Mouse (Mus musculus) kidney, adult 11 months (tissue): ENCODE results near the gene Rasgrf2.

ENCODE experiments used
- DNase-seq: peaks from one replicate; pipeline ENCODE4 v3.0.0; 2022

Rasgrf2 gene

DNA sequence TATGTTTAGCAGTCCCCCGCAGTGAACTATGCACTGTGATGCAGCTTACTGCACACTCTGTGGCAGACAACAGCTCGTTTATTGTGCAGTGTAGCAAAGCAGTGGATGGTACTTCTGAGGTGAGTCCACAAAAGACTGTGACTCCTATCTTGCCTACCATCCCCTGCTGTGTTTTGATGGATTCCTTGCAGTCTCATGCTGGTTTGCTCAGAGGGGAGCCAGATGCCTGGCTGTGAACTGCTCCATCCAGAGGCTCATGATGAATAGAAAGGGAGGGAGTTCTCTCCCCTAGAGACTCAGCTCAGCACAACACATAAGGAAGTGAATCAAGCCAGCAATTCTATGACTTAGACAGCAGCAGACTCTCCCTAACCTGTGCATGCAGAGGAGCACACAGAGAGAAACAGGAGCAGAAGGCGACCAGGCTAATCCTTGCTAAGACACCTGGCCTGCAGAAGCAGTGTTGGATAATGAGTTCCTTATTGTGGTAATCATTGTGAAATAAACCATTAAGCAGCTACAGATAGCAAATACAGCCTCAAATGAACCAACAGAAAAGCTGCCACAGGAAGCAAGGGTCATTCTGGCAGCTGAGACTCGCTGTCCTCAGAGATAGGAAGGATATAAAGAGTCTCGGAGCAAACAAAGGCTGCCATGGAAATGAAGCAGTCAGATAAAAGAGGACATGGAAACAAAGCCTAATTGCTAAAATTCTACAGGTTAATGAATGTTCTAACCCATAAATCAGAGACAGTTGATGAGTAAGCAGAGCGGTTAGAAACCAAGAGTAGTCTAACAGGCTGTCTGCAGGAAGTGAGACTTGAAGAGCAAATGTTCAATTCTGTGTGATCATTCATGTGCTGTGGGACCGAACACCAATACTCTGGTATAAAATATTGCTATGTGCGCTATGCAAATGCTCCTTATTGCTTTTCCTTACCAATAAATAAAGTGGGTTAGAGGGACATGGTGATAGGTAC, 89.6 kb downstream of the Rasgrf2 start:
- no peak for DNase-seq

- no peak for DNase-seq
These were observed 100.9 kb downstream of the Rasgrf2 start for GRCm38 (mm10) chr13:92030364-92031057.

- DNase-seq: no peak
These were observed 101.8 kb downstream of the Rasgrf2 start for GRCm38 (mm10) chr13:92029666-92030065.

- no peak for DNase-seq
These were observed 103.5 kb downstream of the Rasgrf2 start for GRCm38 (mm10) chr13:92027951-92028350.

- no peak for DNase-seq
These were observed 104.8 kb downstream of the Rasgrf2 start for GRCm38 (mm10) chr13:92026651-92027050.

- no peak for DNase-seq
These were observed 106.3 kb downstream of the Rasgrf2 start for GRCm38 (mm10) chr13:92025124-92025523.

DNA sequence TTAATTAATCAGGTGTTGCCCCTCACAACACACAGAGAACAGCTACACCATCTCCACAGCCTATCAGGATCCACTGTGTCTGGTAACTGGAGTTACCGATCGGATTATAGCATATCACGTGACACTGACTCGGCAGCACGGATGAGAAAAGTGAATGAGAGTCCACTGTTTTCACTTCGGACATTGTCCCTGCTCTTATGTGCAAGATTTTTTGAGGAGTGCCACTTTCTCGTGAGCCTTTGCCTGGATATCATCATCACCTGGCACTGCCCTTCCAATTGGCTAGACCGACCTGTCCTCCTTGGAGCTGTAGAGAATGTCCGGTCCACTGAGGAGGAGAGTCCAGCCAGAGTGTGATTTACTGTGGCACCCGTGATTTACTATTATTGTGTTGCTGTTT, 109.3 kb downstream of the Rasgrf2 start:
- no peak for DNase-seq

DNA sequence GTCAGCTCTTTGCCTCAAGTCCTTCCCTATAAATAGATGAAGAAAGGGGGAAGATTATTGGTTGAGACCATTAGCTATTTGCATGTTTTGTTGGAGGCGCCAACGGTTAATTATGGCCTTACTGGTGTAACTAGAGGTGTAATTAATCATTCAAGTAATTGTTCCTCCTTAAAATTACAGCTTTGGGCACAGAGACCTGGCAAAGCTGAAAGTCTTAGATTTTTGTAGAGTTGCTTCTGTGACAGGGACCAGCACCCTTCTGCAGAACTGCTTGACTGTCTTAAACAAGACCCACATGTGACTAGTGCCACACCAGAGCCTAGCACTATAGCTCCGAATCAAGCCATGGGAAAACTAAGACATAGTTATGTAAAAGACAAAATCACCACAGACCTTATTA, 134.5 kb downstream of the Rasgrf2 start:
- DNase-seq: no peak

- no peak for DNase-seq
These were observed 140.0 kb downstream of the Rasgrf2 start for GRCm38 (mm10) chr13:91991412-91991811.

GRCm38 (mm10) chr13:91990709-91991284, 140.7 kb downstream of the Rasgrf2 start:
- no peak for DNase-seq

DNA sequence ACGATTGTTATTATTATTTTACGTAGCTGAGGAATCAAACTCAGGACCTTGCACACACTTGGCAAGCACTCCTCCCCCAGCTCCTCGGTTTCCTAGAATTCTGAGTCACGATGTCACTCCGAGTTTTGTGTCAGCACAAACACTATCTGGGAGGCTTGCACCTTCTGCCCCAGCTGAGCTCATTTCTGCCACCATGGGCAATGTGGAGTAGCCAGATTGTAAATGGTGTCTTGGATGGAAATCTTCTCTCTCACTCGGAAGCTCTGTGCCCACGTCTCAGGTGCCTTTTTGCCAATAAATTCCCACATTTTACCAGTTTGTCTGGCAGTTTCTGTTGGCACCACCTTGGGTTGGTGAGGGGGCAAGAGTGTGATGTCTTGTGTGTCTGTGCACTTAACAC, 143.1 kb downstream of the Rasgrf2 start:
- DNase-seq: no peak

- DNase-seq: no peak
These were observed 144.5 kb downstream of the Rasgrf2 start for GRCm38 (mm10) chr13:91986958-91987357.

- no peak for DNase-seq
These were observed 145.4 kb downstream of the Rasgrf2 start for GRCm38 (mm10) chr13:91985915-91986589.

GRCm38 (mm10) chr13:91985019-91985418, 146.4 kb downstream of the Rasgrf2 start:
- DNase-seq: no peak

- DNase-seq: no peak
These were observed 149.4 kb downstream of the Rasgrf2 start for GRCm38 (mm10) chr13:91982080-91982479.

DNA sequence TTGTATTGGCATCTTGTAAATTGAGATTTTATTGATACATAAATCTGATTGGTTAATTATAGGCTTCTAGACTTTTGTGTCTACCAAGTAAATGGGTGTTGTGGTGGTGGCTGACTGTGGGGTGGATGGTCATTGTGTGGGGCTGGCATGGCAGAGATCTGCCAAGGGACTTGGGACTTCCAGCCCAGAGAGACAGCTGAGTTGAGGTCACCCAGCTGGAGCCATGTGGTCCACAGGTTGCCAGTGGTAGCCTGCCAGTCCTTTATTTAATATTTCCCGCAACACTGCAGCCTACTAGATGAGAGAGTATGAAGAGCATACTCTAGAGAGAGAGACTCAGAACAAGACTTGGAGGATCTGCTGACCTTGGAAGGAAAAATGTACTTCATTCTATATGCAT, 150.0 kb downstream of the Rasgrf2 start:
- no peak for DNase-seq

GRCm38 (mm10) chr13:91976971-91977370, 154.5 kb downstream of the Rasgrf2 start:
- no peak for DNase-seq

DNA sequence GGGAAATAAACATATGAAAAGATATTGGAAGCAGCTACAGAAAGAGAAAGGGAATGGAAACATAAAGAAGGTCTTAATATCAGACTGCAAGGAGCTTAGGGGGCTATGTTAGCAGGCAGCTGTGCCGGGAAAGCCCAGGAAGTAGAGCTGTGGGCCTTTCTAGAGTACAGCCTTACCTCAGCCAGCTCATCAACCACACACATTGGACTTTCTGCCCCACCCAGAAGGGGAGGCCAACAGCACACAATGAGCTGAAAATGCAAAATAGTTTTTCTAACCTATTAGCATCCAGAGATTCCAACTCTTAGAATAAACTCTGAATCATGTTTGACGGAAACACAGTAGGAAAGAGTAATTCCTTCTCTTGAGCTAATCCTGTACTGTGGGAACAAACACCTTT, 154.9 kb downstream of the Rasgrf2 start:
- DNase-seq: no peak

DNA sequence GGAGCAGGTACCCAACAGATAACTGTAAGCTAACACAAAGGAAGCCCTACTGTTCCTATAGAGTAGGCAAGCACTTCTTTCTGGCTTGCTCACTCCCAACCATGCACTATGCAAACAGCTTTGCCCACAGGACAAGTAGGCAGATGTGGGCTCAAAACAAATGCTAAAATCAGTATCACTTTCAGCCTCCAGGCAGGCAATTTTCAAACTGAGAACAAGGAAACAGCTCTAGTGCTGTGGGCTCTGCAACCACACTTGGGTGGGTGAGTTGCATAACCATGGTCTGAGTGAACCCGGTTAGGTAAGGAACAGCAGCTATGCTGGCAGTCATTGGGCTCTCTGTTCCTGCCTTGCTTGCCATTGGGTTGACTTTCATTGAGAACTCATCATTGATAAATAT, 157.3 kb downstream of the Rasgrf2 start:
- DNase-seq: no peak

DNA sequence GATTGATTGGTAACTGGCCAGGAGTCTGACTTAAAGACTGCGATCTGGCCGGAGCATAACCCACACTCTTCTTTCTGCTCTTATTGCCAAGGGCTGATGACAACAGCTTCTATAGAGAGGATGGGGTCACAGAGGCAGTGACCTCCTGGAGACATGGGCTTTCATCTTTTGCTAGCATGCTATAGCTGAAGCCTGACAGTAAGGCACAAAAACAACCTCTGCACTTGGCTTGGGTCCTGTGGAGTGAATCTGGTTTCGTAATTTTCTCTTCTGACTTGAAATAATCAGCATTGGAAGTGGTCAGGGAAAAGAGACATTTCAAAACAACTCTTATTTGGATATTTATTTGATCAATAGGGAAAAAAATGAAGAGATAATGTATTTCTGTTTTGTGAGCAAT, 160.2 kb downstream of the Rasgrf2 start:
- no peak for DNase-seq

- DNase-seq: no peak
These were observed 175.0 kb downstream of the Rasgrf2 start for GRCm38 (mm10) chr13:91956474-91956873.

DNA sequence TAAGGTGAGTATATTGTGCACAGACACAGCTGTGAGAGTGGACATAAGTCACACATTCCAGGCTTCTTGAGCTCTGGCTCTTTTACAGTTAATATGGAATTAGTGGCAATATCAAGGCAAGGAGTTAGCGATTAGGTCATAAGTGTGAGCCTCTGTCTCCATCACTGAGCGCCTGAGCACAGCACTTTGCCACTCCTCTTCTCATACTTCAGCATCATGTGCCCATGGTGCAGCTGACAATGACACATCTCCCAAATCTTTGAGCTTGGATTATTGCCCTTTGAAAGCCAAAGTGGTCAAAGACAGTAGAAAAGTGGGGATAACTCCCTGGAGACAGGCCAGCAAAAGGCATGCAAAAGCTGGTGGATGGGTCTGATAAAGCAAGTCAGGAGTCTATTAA, 175.8 kb downstream of the Rasgrf2 start:
- no peak for DNase-seq

- no peak for DNase-seq
These were observed 176.3 kb downstream of the Rasgrf2 start for GRCm38 (mm10) chr13:91955175-91955574.
